Mouse (Mus musculus): ENCODE measurements around the gene Oaf. TPM values are rescaled to one million over a fixed set of nuclear protein-coding genes. Genes with fewer than 3 reads are reported as not detected.

Oaf gene
- total and polyA plus RNA-seq, 3 experiments: 57.6 to 137 TPM; not detected in 1

GRCm38 (mm10) chr9:43267357-43267756 is 27.6 kb upstream of the Oaf start (continued):
- TF ChIP-seq MXI1 (IDR thresholded peaks at IDR 0.05; ENCODE audit: low read depth, low read length) (no peak), USF1 (IDR thresholded peaks at IDR 0.05; ENCODE audit: low read depth, low read length) (no peak), NRF1 (IDR thresholded peaks at IDR 0.05; ENCODE audit: insufficient read depth, low read depth, low read length, poor library complexity, severe bottlenecking) (no peak), CHD2 (IDR thresholded peaks at IDR 0.05; ENCODE audit: low read length) (no peak), POLR2AphosphoS2 (IDR thresholded peaks at IDR 0.05; ENCODE audit: low read length) (no peak)

DNA sequence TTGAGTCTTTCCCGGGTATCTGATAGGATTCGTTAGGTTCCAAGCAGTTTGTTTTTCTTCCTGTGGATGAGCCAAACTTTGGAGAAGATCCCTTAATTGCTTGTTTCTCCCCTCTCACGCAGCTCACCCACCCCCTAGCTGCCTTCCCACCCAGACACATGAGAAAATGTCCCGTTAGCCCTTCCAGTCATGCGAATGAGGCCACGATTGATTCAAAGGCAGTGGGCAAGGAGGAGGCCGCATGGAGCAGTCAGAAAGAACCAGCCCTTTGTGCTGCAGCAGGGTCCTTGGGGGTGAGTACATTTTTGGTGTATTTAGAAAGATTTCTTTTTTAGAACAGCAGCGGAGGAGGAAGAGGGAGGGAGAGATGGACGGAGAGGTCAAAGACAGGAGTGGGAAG is 25.5 kb upstream of the Oaf start:
- Histone ChIP-seq H3K27me3 (ENCODE audit: control insufficient read depth in 1 of 2, insufficient read depth in 2 of 2, low read length in 2 of 2) (no peaks in the 10 kb centered on the region), H3K9me3 (replicated peaks; ENCODE audit: insufficient read depth, low read length) (no peaks in the 10 kb centered on the region), H3K36me3 (ENCODE audit: control insufficient read depth in 1 of 2, insufficient read depth in 2 of 2, low read length in 2 of 2) (0 out of 4 replicates have a peak, but pooled peaks cover 0 to 2% of the 10 kb centered on the region in 2 experiments), H3K79me2 (ENCODE audit: control insufficient read depth, insufficient read depth, low read length, poor library complexity) (no peaks in the 10 kb centered on the region), H3K4me3 (ENCODE audit: control insufficient read depth in 1 of 2, insufficient read depth in 1 of 2, low read depth in 2 of 2, low read length in 2 of 2) (no peak overlapping the region), H3K27ac (ENCODE audit: control insufficient read depth, low read depth, low read length) (no peak overlapping the region), H3K9ac (ENCODE audit: control insufficient read depth, low read depth, low read length, poor library complexity, severe bottlenecking) (no peak overlapping the region), H3K4me1 (ENCODE audit: control insufficient read depth in 1 of 2, insufficient read depth in 2 of 2, low read length in 2 of 2) (no peaks in the 10 kb centered on the region)
- TF ChIP-seq HCFC1 (IDR thresholded peaks at IDR 0.05; ENCODE audit: low read depth, low read length): no peak
- TF ChIP-seq ZC3H11A (IDR thresholded peaks at IDR 0.05; ENCODE audit: low read depth, low read length): no peak
- no peak for TF ChIP-seq BHLHE40 (IDR thresholded peaks at IDR 0.05; ENCODE audit: borderline replicate concordance, low read depth, low read length)
- TF ChIP-seq TBP (IDR thresholded peaks at IDR 0.05; ENCODE audit: low read depth, low read length): no peak
- TF ChIP-seq ZKSCAN1 (IDR thresholded peaks at IDR 0.05; ENCODE audit: low read depth, low read length): no peak
- no peak for TF ChIP-seq MYB (IDR thresholded peaks at IDR 0.05; ENCODE audit: low read depth, low read length)
- DNase-seq (ENCODE audit: low read depth, low spot score): no peak

GRCm38 (mm10) chr9:43263946-43264451 is 24.3 kb upstream of the Oaf start:
- Histone ChIP-seq H3K27me3 (ENCODE audit: control insufficient read depth in 1 of 2, insufficient read depth in 2 of 2, low read length in 2 of 2) (no peaks in the 10 kb centered on the region), H3K4me1 (ENCODE audit: control insufficient read depth in 1 of 2, insufficient read depth in 2 of 2, low read length in 2 of 2) (no peaks in the 10 kb centered on the region), H3K79me2 (ENCODE audit: control insufficient read depth, insufficient read depth, low read length, poor library complexity) (no peaks in the 10 kb centered on the region), H3K9me3 (replicated peaks; ENCODE audit: insufficient read depth, low read length) (no peaks in the 10 kb centered on the region), H3K9ac (ENCODE audit: control insufficient read depth, low read depth, low read length, poor library complexity, severe bottlenecking) (no peak overlapping the region), H3K4me3 (ENCODE audit: control insufficient read depth in 1 of 2, insufficient read depth in 1 of 2, low read depth in 2 of 2, low read length in 2 of 2) (no peak overlapping the region), H3K27ac (ENCODE audit: control insufficient read depth, low read depth, low read length) (no peak overlapping the region), H3K36me3 (ENCODE audit: control insufficient read depth in 1 of 2, insufficient read depth in 2 of 2, low read length in 2 of 2) (0 out of 4 replicates have a peak, but pooled peaks cover 0 to 2% of the 10 kb centered on the region in 2 experiments)
- TF ChIP-seq ZMIZ1 (IDR thresholded peaks at IDR 0.05; ENCODE audit: low read depth, low read length): no peak
- TF ChIP-seq CTCF (IDR thresholded peaks at IDR 0.05 in 2 of 3, conservative IDR thresholded peaks at IDR 0.05 in 1 of 3; ENCODE audit: control insufficient read depth in 1 of 3, insufficient read depth in 1 of 3, low read depth in 2 of 3, low read length in 3 of 3, poor library complexity in 1 of 3, severe bottlenecking in 1 of 3): no peak
- TF ChIP-seq MYB (IDR thresholded peaks at IDR 0.05; ENCODE audit: low read depth, low read length): no peak
- no peak for TF ChIP-seq JUND (IDR thresholded peaks at IDR 0.05; ENCODE audit: low read depth, low read length)
- no peak for TF ChIP-seq USF1 (IDR thresholded peaks at IDR 0.05; ENCODE audit: low read depth, low read length)
- no peak for TF ChIP-seq POLR2A (IDR thresholded peaks at IDR 0.05; ENCODE audit: control insufficient read depth in 1 of 2, insufficient read depth in 1 of 2, low read depth in 1 of 2, low read length in 2 of 2, poor library complexity in 1 of 2)
- no peak for TF ChIP-seq MAX (IDR thresholded peaks at IDR 0.05; ENCODE audit: low read length)
- TF ChIP-seq HCFC1 (IDR thresholded peaks at IDR 0.05; ENCODE audit: low read depth, low read length): no peak
- no peak for TF ChIP-seq CHD1 (IDR thresholded peaks at IDR 0.05; ENCODE audit: low read depth, low read length)
- TF ChIP-seq SMC3 (IDR thresholded peaks at IDR 0.05; ENCODE audit: low read depth, low read length): no peak
- TF ChIP-seq USF2 (IDR thresholded peaks at IDR 0.05; ENCODE audit: borderline replicate concordance in 1 of 2, insufficient read depth in 1 of 2, low read depth in 1 of 2, low read length in 2 of 2): no peak
- TF ChIP-seq GATA1 (IDR thresholded peaks at IDR 0.05; ENCODE audit: low read depth, low read length): no peak
- DNase-seq (ENCODE audit: low read depth, low spot score): no peak

Data from MEL (cell line).